Mouse (Mus musculus) forebrain, embryonic 10.5 days (tissue): ENCODE results near the gene Slc36a2. TPM values are rescaled to one million over a fixed set of nuclear protein-coding genes. Genes with fewer than 3 reads are reported as not detected.

Experiments
- DNase-seq: peaks from one replicate; pipeline ENCODE4 v3.0.0-alpha.2; 2017; ENCODE audit warnings: low spot score; ENCODE audit errors: extremely low spot score
- H3K27ac ChIP-seq: fragments of 300-500 bp; sonication (generic); 2 replicates; pipeline ENCODE4 v1.5.1; 2016; ENCODE audit warnings: mild to moderate bottlenecking
- H3K27me3 ChIP-seq: fragments of 300-500 bp; sonication (generic); 2 replicates; pipeline ENCODE4 v1.6.1; 2016; ENCODE audit warnings: mild to moderate bottlenecking; ENCODE audit not compliant: poor library complexity, severe bottlenecking
- H3K36me3 ChIP-seq: fragments of 300-500 bp; sonication (generic); replicated peaks from 2 replicates; pipeline ENCODE4 v1.6.1; 2016; ENCODE audit warnings: mild to moderate bottlenecking, moderate library complexity
- H3K4me1 ChIP-seq: fragments of 300-500 bp; sonication (generic); 2 replicates; pipeline ENCODE4 v1.6.1; 2016
- H3K4me3 ChIP-seq: fragments of 300-500 bp; sonication (generic); 2 replicates; pipeline ENCODE4 v1.5.1; 2016; ENCODE audit warnings: mild to moderate bottlenecking, moderate library complexity
- H3K9me3 ChIP-seq: fragments of 300-500 bp; sonication (generic); 2 replicates; pipeline ENCODE4 v1.6.1; 2016; ENCODE audit warnings: mild to moderate bottlenecking, moderate library complexity
- WGBS: fragments of 180-500 bp; shearing (Covaris S2); methylation state at CpG from one replicate; pipeline ENCODE4 v1.1.7; 2016; 5-methylcytosine and 5-hydroxymethylcytosine counted together
- polyA plus RNA-seq: library from polyadenylated mRNA; unstranded; fragments of >200 nt; fragmentation: Nextera tagmentation; extraction: Ambion mirVana; gene quantifications from 2 replicates; pipeline ENCODE4 v1.2.1, GENCODE M21; 2016

The Slc36a2 gene
- polyA plus RNA-seq: 0.21 and 0.46 TPM in 2 replicates

GRCm38 (mm10) chr11:55184733-55185291 is at the start of gene Slc36a2:
Slc36a2 (minus strand) TSS chr11:55185077.
- Histone ChIP-seq H3K27me3 (no peaks in the 10 kb centered on the region), H3K36me3 (no peaks in the 10 kb centered on the region), H3K27ac (no peak within 1 kb of the TSS), H3K4me1 (peaks cover 15% of the 10 kb centered on the region), H3K9me3 (no peaks in the 10 kb centered on the region), H3K4me3 (no peak within 1 kb of the TSS)
- DNase-seq: no peak
- WGBS: 22% methylated on average over 10 of the region's 10 CpGs

- Histone ChIP-seq H3K27me3 (no peaks in the 10 kb centered on the region), H3K27ac (no peak overlapping the region), H3K4me3 (no peak overlapping the region), H3K4me1 (no peaks in the 10 kb centered on the region), H3K9me3 (no peaks in the 10 kb centered on the region), H3K36me3 (peaks cover 17% of the 10 kb centered on the region)
- no peak for DNase-seq
- WGBS: 92% methylated on average over 7 of the region's 7 CpGs
Observed at GRCm38 (mm10) chr11:55234288-55234687, 49.4 kb upstream of the Slc36a2 start.

- no peaks in the 10 kb centered on the region for H3K4me1 ChIP-seq
- peaks cover 28% of the 10 kb centered on the region for H3K36me3 ChIP-seq
- H3K9me3 ChIP-seq: no peaks in the 10 kb centered on the region
- H3K27ac ChIP-seq: no peak overlapping the region
- no peaks in the 10 kb centered on the region for H3K27me3 ChIP-seq
- H3K4me3 ChIP-seq: no peak overlapping the region
- DNase-seq: no peak
- WGBS: 94% methylated on average over 6 of the region's 6 CpGs
Observed at GRCm38 (mm10) chr11:55231034-55231433, 46.2 kb upstream of the Slc36a2 start.

- Histone ChIP-seq H3K36me3 (peaks cover 36% of the 10 kb centered on the region), H3K4me1 (no peaks in the 10 kb centered on the region), H3K27ac (no peak overlapping the region), H3K9me3 (no peaks in the 10 kb centered on the region), H3K27me3 (no peaks in the 10 kb centered on the region), H3K4me3 (no peak overlapping the region)
- DNase-seq: no peak
- WGBS: 92% methylated on average over 7 of the region's 7 CpGs
Observed at GRCm38 (mm10) chr11:55221306-55221705, 36.4 kb upstream of the Slc36a2 start.

GRCm38 (mm10) chr11:55218473-55218872 is 33.6 kb upstream of the Slc36a2 start:
- Histone ChIP-seq H3K9me3 (no peaks in the 10 kb centered on the region), H3K36me3 (peaks cover 19% of the 10 kb centered on the region), H3K27ac (no peak overlapping the region), H3K27me3 (no peaks in the 10 kb centered on the region), H3K4me1 (no peaks in the 10 kb centered on the region), H3K4me3 (no peak overlapping the region)
- DNase-seq: no peak
- WGBS: 88% methylated on average over 3 of the region's 3 CpGs

- Histone ChIP-seq H3K4me1 (no peaks in the 10 kb centered on the region), H3K27ac (no peak overlapping the region), H3K4me3 (no peak overlapping the region), H3K36me3 (peaks cover 18% of the 10 kb centered on the region), H3K9me3 (no peaks in the 10 kb centered on the region), H3K27me3 (no peaks in the 10 kb centered on the region)
- WGBS: 95% methylated on average over 7 of the region's 7 CpGs
- no peak for DNase-seq
Observed at GRCm38 (mm10) chr11:55217880-55218279, 33.0 kb upstream of the Slc36a2 start.

- Histone ChIP-seq H3K4me1 (no peaks in the 10 kb centered on the region), H3K4me3 (no peak overlapping the region)
- 87% methylated on average over 4 of the region's 4 CpGs for WGBS
Observed at GRCm38 (mm10) chr11:55217418-55217817, 32.5 kb upstream of the Slc36a2 start.

GRCm38 (mm10) chr11:55216830-55217229 is 32.0 kb upstream of the Slc36a2 start:
- H3K27me3 ChIP-seq: no peaks in the 10 kb centered on the region
- H3K9me3 ChIP-seq: no peaks in the 10 kb centered on the region
- H3K4me3 ChIP-seq: no peak overlapping the region
- peaks cover 16% of the 10 kb centered on the region for H3K36me3 ChIP-seq
- WGBS: 94% methylated on average over 13 of the region's 13 CpGs
- H3K27ac ChIP-seq: no peak overlapping the region
- DNase-seq: no peak
- H3K4me1 ChIP-seq: no peaks in the 10 kb centered on the region

More at GRCm38 (mm10) chr11:55217418-55217817, 32.5 kb upstream of the Slc36a2 start:
- Histone ChIP-seq H3K36me3 (peaks cover 18% of the 10 kb centered on the region), H3K27me3 (no peaks in the 10 kb centered on the region), H3K27ac (no peak overlapping the region), H3K9me3 (no peaks in the 10 kb centered on the region)
- DNase-seq: no peak

GRCm38 (mm10) chr11:55216061-55216460 is 31.2 kb upstream of the Slc36a2 start:
- H3K4me1 ChIP-seq: no peaks in the 10 kb centered on the region
- no peaks in the 10 kb centered on the region for H3K9me3 ChIP-seq
- H3K4me3 ChIP-seq: no peak overlapping the region
- DNase-seq: no peak
- H3K27ac ChIP-seq: no peak overlapping the region
- peaks cover 11% of the 10 kb centered on the region for H3K36me3 ChIP-seq
- 84% methylated on average over 4 of the region's 4 CpGs for WGBS
- H3K27me3 ChIP-seq: no peaks in the 10 kb centered on the region

- Histone ChIP-seq H3K4me3 (no peak overlapping the region), H3K36me3 (peaks cover 11% of the 10 kb centered on the region), H3K9me3 (no peaks in the 10 kb centered on the region), H3K4me1 (no peaks in the 10 kb centered on the region), H3K27ac (no peak overlapping the region), H3K27me3 (no peaks in the 10 kb centered on the region)
- DNase-seq: no peak
- 77% methylated on average over 3 of the region's 3 CpGs for WGBS
Observed at GRCm38 (mm10) chr11:55214978-55215377, 30.1 kb upstream of the Slc36a2 start.

- H3K9me3 ChIP-seq: no peaks in the 10 kb centered on the region
- no peak overlapping the region for H3K4me3 ChIP-seq
- no peak for DNase-seq
- WGBS: 90% methylated on average over 5 of the region's 5 CpGs
- peaks cover 8% of the 10 kb centered on the region; the same call in 1 of the 2 replicates for H3K4me1 ChIP-seq
- H3K27ac ChIP-seq: no peak overlapping the region
- peaks cover 3% of the 10 kb centered on the region for H3K36me3 ChIP-seq
- H3K27me3 ChIP-seq: no peaks in the 10 kb centered on the region
Observed at GRCm38 (mm10) chr11:55214161-55214560, 29.3 kb upstream of the Slc36a2 start.

GRCm38 (mm10) chr11:55213518-55213917 is 28.6 kb upstream of the Slc36a2 start:
- Histone ChIP-seq H3K27ac (no peak overlapping the region), H3K4me1 (peaks cover 8% of the 10 kb centered on the region; the same call in 1 of the 2 replicates), H3K27me3 (no peaks in the 10 kb centered on the region), H3K4me3 (no peak overlapping the region), H3K9me3 (no peaks in the 10 kb centered on the region), H3K36me3 (no peaks in the 10 kb centered on the region)
- 95% methylated on average over 4 of the region's 4 CpGs for WGBS
- no peak for DNase-seq

GRCm38 (mm10) chr11:55209626-55210353 is 24.9 kb upstream of the Slc36a2 start:
- H3K27ac ChIP-seq: no peak overlapping the region
- no peak overlapping the region for H3K4me3 ChIP-seq
- 84% methylated on average over 6 of the region's 6 CpGs for WGBS
- H3K27me3 ChIP-seq: no peaks in the 10 kb centered on the region
- no peak for DNase-seq
- H3K4me1 ChIP-seq: peaks cover 18% of the 10 kb centered on the region
- H3K9me3 ChIP-seq: no peaks in the 10 kb centered on the region
- H3K36me3 ChIP-seq: no peaks in the 10 kb centered on the region
